Mouse (Mus musculus) CD4-positive, CD25-positive, alpha-beta regulatory T cell, adult 4 months (primary cell): ENCODE results near the gene Hoxb4. TPM values are rescaled to one million over a fixed set of nuclear protein-coding genes. Genes with fewer than 3 reads are reported as not detected.

Experiments used
- ATAC-seq: one replicate; pipeline ENCODE4 v1.8.0; 2017
- polyA plus RNA-seq, 2 experiments: library from polyadenylated mRNA; unstranded; fragments of 100-300 nt; shearing (Covaris generic); gene quantifications; one replicate each; pipeline ENCODE4 v1.2.1; 2017

Gene Hoxb4
- 1 to 10 TPM; 1.9 to 2.5 TPM for polyA plus RNA-seq

GRCm38 (mm10) chr11:96317608-96318367, at the start of gene Hoxb4:
Hoxb4 (plus strand) TSS chr11:96318267.
- ATAC-seq, result peak; percentile 18

- peak; percentile 74 for ATAC-seq
These were observed 48.2 kb upstream of the Hoxb4 start for GRCm38 (mm10) chr11:96269869-96270268.

GRCm38 (mm10) chr11:96270996-96271540, 47.0 kb upstream of the Hoxb4 start, which contains the start of gene Hoxb9:
Hoxb9 (plus strand) TSS chr11:96271457.
- ATAC-seq, result peak; percentile 46

- peak; percentile 19 for ATAC-seq
These were observed 46.5 kb upstream of the Hoxb4 start for GRCm38 (mm10) chr11:96271541-96272011.

- ATAC-seq, result no peak
These were observed 45.8 kb upstream of the Hoxb4 start for GRCm38 (mm10) chr11:96272024-96272921.

GRCm38 (mm10) chr11:96274428-96274827, 43.6 kb upstream of the Hoxb4 start:
- no peak for ATAC-seq

- no peak for ATAC-seq
These were observed 42.2 kb upstream of the Hoxb4 start for GRCm38 (mm10) chr11:96275896-96276295.

GRCm38 (mm10) chr11:96277151-96278044, 40.7 kb upstream of the Hoxb4 start:
- no peak for ATAC-seq

GRCm38 (mm10) chr11:96278324-96278723, 39.7 kb upstream of the Hoxb4 start:
- no peak for ATAC-seq

- ATAC-seq, result peak; percentile 88
These were observed 39.3 kb upstream of the Hoxb4 start for GRCm38 (mm10) chr11:96278773-96279172.

GRCm38 (mm10) chr11:96279421-96280233, 38.4 kb upstream of the Hoxb4 start:
- no peak for ATAC-seq

GRCm38 (mm10) chr11:96280399-96281378, 37.4 kb upstream of the Hoxb4 start:
- no peak for ATAC-seq

GRCm38 (mm10) chr11:96281396-96281795, 36.7 kb upstream of the Hoxb4 start:
- ATAC-seq, result no peak

GRCm38 (mm10) chr11:96281855-96282570, 36.1 kb upstream of the Hoxb4 start, which contains the start of gene Hoxb8:
Hoxb8 (plus strand) TSS chr11:96281905.
- no peak for ATAC-seq

- ATAC-seq, result no peak
These were observed 35.2 kb upstream of the Hoxb4 start for GRCm38 (mm10) chr11:96282795-96283430.

GRCm38 (mm10) chr11:96284041-96284749, 33.9 kb upstream of the Hoxb4 start:
- ATAC-seq, result peak; percentile 75
